Mouse (Mus musculus) left cerebral cortex, postnatal 25 days (tissue): ENCODE data around the gene Gm39115. TPM values are rescaled to one million over a fixed set of nuclear protein-coding genes. Genes with fewer than 3 reads are reported as not detected.
"Not testable (repeated sequence)": the region's sequence is repeated elsewhere in the genome, so short reads cannot be mapped to it uniquely, and the experiment has no call there.

ENCODE experiments used
- DNase-seq, 2 experiments: peaks; one replicate each; pipeline ENCODE4 v3.0.0; 2022; ENCODE audit warnings: low spot score in 2 of 2, mixed read lengths in 1 of 2
- intact Hi-C: fragments of 180-260 bp; cut with DNase I; formaldehyde crosslinking; loops from one replicate; pipeline ENCODE4 v1.15.1; 2025
- total RNA-seq, 2 experiments: library from RNA; stranded (reverse); gene quantifications; 2 replicates each; pipeline ENCODE4 v1.2.3; 2021

The Gm39115 gene
- total RNA-seq = not detected

DNA sequence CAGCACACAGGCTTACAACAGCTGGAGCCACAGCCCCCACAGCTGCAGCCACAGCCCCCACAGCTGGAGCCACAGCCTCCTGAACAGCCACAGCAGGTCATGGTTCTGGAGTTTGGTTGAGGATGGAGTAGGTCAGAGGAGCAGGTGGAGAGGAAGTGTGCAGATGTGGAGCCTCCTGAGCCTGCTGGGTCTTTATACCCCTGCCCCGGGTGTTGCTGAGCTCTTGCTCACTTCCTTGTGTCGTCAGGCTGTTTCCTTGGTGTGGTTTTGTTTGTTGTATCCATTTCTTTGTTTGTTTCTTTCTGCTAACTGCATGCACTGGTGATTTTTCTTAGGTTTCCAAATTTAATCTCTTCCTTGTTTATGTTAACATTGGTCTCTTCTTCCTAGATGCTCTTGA is at the start of gene Gm39115:
Gene Gm39115 (minus strand): TSS at position 101 of the 400 bp plus-strand sequence.
- intact Hi-C loops = not testable (repeated sequence)

DNA sequence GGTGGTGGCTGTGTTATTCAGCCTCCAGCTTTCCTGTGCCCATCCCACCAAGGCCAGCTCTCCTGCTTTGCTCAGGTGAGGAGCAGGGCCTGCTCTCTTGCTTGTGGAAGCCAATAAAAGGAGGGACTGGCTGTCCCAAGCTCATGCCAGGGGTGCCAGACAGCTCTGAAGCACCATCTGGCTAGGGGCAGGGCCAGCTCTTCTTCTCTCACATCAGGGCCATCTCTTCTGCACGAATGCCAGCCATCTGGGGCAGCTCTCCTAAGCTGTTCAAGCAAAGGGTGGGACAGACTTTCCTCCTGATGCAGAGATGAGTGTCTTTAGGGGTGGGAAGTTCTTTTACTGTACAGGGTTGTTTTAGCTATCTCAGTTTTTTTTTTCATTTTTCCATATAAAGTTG is 45.2 kb upstream of the Gm39115 start:
- no peak for DNase-seq
- intact Hi-C loops = no loop called here

More for the DNA sequence above, at the start of gene Gm39115:
- not testable (repeated sequence) for DNase-seq

DNA sequence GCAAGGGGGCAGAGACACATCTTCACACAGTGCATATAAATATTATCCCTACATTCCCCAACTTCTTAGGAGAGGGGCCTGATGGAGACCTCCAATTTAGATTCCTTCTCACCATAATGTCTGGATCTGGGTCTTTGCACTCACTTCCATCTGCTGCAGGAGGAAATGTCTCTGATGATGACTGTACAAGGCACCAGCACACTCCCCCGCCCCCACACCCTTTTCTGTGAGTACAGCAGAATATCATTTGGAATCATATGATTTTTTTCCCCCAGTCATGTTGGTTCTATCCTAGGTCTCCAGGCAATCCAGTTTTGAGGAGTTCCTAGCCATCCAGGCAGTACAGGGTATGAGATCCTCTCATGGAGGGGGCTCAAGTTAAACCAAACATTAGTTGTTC is 42.9 kb upstream of the Gm39115 start:
- DNase-seq = peak in 1 of 2 experiments; percentile 53
- intact Hi-C loops = no loop called here

DNA sequence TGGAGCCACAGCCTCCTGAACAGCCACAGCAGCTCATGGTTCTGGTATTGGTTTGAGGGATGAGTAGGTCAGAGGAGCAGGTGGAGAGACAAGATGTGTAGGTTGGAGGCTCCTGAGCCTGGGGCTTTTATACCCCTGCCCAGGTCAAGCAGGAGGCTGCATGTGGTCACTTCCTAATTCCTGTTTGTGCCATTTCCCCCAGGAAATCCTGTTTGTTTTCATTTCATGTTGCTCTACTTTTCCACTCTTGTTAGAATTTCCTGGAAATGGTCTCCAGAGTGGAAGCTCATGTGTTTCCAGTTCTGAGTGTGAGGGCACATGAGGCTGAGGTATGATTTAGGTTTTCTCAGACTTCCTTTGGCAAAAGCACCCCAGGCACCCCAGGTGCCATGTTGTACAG is 40.1 kb upstream of the Gm39115 start, which contains the start of gene Krtap5-2:
Gene Krtap5-2 (minus strand): TSS at position 101 of the 400 bp plus-strand sequence.
- intact Hi-C loops, DNase-seq: not testable (repeated sequence)

DNA sequence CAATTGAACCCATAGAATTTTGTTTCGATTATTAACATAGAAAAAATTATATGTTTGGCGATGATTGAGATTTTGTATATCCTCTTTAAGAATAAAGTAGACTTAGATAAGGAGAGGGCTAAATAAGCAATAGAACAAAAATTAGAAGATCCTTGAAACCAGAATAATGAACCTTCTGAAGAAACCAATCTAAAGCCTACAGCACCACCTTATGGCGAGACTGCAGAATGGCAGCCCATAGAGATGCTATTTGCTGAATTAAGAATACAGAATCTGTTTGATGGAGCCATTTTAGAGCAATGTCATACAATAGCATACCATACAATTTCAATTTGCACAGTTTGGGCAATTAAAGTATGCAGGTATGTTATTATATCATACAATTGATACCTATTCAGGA is 34.0 kb upstream of the Gm39115 start:
- DNase-seq = no peak
- intact Hi-C loops = loop anchor here (5.0 kb wide), 1 partner anchor 103 kb away; no protein-coding TSS in a partner anchor

DNA sequence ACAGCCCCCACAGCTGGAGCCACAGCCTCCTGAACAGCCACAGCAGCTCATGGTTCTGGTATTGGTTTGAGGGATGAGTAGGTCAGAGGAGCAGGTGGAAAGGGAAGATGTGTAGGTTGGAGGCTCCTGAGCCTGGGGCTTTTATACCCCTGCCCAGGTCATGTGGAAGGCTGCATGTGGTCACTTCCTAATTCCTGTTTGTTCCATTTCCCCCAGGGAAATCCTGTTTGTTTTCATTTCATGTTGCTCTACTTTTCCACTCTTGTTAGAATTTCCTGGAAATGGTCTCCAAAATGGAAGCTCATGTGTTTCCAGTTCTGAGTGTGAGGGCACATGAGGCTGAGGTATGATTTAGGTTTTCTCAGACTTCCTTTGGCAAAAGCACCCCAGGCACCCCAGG is 29.8 kb upstream of the Gm39115 start, which contains the start of gene Gm4553:
Gene Gm4553 (minus strand): TSS at position 101 of the 400 bp plus-strand sequence.
- intact Hi-C loops = loop anchor here (5.0 kb wide), 1 partner anchor 98 kb away; no protein-coding TSS in a partner anchor
- not testable (repeated sequence) for DNase-seq

DNA sequence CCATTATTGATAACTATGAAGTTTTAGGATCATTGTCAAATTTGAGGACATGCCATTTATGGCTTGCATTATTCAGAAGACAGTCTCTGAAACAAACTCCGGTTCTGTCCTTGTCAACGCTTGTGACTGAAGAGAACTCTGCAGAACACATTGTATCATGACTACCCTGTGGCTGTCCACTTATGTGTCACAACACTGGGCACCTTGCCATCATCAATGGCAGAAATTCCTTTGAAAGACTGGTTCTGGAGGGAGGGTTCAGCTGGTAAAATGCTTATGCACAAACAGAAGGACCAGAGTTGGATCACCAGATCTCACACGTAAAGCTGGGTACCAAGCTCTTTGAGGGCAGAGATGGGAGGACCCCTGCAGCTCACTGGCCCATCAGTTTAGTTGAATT is 23.5 kb upstream of the Gm39115 start:
- intact Hi-C loops = no loop called here
- no peak for DNase-seq

DNA sequence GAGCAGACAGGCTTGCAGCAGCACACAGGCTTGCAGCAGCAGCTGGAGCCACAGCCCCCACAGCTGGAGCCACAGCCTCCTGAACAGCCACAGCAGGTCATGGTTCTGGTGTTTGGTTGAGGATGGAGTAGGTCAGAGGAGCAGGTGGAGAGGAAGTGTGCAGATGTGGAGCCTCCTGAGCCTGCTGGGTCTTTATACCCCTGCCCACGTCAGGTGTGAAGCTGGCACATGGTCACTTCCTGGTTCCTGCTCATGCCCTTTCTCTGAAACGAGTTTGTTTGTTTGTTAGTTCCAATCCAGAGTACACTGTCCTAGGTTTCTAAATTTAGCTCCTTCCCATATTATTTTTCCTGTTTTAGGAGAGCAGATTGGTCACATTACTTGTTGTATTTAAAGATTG is 21.2 kb upstream of the Gm39115 start, which contains the start of gene Gm29735:
Gene Gm29735 (minus strand): TSS at position 101 of the 400 bp plus-strand sequence.
- intact Hi-C loops, DNase-seq: not testable (repeated sequence)

DNA sequence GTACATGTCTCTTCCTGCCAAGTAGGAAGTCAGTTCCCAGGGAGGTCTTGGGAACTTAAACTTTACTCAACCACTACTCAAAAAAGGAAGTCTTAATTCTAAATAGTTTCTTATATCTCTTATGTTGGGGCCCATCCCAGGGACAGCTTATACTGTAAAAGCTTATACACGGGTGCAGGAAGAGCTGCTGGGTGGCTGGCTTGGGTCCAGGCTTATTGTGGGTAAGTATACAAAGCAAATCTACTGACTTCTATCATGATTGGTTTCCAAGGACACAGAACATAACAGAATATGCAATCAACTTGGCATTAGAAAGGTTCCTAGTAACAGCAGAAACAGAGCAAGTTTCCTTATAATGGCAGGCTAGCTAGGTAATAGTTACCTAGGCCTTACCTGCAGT is 19.5 kb upstream of the Gm39115 start:
- intact Hi-C loops = no loop called here
- DNase-seq = no peak

DNA sequence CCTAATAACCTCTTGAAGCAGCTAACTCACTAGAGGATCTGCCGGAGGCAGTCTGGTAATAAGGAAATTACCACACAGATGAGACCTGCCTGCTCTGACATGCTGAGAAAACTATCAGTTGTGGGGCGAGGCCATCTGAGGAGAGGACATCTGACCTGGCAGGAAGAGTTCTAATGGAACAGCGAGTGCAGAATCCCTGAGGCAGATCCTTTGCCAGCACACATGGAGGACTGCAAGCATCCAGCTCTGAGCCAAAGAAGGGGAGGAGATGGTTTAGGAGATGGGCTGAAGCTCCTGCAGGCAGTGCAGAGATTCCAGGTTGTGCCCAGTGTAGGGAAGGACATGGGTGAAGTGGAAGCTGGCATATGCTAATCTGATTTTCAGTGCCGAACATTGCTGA is 16.4 kb upstream of the Gm39115 start:
- DNase-seq = no peak
- intact Hi-C loops = no loop called here

DNA sequence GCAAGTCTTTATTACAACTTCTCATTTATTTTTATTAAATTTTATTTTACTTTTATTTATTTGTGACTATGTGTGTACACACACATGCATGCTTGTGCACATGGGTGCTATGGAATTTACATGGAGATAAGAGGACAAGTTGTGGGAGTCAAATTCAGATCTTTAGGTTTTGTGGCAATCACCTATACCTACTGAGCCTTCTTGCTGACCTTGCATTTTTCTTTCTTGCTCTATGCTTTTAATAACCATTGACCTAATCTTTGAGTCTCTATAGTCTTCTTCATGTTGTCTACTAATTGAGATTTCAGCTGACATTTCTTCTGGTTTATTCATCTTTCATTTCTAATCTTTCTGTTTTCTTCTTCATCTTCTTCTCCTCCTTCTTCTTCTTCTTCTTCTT is 12.8 kb upstream of the Gm39115 start:
- intact Hi-C loops = no loop called here
- DNase-seq = no peak

DNA sequence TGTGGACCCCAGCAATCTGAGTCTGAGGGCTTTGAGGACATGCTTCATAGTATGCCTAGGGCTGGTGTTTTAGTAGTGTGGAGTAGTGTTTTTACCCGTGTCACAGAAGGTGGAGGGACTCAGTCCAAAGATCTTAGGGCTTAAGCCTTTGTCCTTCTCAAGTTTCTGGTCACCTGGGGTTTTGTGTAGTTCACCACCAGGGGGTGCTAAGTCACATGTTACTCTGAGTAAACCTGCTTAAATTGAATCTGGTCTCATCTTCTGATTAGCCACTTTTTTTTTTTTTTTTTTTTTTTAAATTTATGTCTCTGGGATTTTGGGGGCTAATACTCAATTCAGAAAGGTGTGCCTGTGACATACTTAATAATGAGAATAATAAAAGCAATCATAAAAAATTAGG is 10.2 kb upstream of the Gm39115 start:
- intact Hi-C loops = loop anchor here (2.0 kb wide), 1 partner anchor 103 kb away; no protein-coding TSS in a partner anchor
- peak; percentile 31 to 46 for DNase-seq

DNA sequence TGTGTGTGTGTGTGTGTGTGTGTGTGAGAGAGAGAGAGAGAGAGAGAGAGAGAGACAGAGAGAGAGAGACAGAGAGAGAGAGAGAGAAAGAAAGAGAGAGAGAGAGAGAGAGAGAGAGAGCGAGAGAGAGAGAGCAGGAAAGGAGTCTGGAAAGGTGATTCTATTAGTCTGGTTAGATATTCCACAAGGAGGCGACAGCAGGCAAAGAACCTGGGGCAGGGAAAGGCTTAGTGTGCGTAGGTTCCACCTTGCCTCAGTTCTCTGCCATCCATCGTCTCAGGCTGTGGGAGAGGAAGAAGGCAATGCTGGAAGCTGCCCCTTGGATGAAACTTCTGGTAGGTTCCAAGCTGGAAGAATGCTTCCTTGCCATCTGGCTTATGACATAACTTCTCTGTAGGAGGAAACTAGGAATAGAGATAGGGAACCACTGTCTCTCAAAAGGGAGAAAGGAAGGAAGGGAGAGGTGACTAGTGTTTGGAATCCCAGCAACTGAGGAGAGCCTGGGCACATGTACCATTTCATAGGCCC is 9.6 kb upstream of the Gm39115 start:
- peak in 1 of 2 experiments; percentile 68 for DNase-seq
- intact Hi-C loops = no loop called here

DNA sequence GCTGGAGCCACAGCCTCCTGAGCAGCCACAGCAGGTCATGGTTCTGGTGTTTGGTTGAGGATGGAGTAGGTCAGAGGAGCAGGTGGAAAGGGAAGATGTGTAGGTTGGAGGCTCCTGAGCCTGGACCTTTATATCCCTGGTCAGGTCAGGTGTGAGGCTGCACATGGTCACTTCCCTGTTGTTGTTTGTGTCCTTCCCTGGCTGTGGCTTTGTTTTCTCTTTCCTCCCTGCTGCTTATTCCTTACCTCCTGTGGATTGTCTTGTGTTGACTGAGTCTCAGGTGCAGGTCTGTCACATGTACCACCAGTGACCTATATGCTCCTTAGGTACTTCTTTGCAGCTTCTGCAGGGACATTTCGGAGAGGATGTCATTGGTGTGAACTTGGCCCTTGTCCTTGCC is 8.7 kb upstream of the Gm39115 start, which contains the start of gene Gm45337:
Gene Gm45337 (minus strand): TSS at position 101 of the 400 bp plus-strand sequence.
- intact Hi-C loops = no loop called here
- no peak for DNase-seq

DNA sequence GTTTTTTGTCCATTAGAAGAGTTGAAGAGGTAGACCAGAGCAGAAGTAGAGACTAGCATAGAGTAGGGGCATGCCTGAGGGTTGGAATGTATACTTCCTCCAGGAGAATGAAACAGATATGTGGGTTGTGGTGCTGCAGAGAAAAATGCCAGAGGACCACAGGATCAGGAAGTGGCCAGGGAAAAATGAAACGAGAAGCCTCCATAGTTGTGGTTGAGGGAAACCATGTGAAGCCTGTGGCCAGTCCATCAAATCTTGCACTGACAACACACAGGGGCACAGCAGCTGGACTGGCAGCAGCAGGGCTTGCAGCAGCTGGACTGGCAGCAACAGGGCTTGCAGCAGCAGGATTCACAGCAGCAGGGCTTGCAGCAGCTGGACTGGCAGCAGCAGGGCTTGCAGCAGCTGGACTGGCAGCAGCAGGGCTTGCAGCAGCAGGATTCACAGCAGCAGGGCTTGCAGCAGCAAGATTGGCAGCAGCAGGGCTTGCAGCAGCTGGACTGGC is 7.7 kb upstream of the Gm39115 start:
- intact Hi-C loops, DNase-seq: not testable (repeated sequence)

DNA sequence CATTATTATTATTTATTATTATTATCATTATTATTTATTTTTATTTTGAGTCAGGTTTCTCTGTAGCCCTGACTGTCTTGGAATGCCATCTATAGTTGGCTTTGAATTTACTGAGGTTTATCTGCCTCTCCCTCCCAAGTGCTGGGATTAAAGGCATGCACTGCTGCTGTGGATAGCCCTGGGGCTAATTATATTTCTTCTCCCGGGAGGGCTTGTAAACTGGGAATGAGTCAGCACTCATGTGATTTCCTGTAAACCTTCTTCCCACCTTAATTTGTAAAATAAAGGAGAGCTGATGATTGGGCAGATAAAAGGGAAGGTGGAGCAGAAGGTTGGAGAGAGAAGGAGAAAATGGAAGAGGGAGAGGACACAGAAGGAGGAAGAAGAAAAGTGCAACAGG is 4.9 kb upstream of the Gm39115 start:
- intact Hi-C loops = no loop called here
- DNase-seq = no peak

DNA sequence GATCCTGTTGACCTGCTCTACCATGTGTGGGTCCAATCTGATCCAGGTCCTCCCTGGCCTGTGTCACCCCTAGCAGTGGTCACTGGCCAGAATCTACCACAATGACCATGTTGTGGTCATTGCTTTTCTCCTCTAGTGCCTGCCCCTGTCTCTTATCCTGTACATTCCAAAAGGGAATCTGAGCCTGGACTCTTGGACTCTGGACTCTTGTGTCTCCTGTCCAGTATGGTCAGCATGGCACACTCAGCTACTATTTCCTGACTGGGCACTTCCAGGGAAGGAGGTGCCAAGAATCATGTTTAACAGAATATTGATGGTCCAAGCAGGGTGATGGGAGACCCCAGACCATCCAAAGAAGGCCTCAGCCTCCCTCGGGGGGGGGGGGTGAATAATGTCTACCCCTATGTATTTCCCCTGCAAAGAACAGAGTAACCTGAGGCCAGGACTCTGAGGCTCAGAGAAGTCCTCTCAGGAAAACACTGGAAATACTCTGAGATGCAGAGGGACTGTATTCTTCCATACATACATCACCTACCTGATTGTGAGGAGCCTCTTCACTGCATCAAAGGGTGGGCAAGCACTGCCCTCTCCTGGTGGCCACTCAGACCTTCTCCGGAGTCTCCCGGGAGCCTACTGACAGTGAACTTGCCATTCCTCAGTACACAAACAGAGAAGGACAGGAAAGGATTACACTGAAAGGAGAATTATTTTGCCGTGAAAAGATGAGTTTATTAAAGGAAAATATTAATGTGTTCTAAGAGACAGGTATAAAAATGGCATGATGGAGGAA is 1.4 kb downstream of the Gm39115 start:
- DNase-seq = peak; percentile 6 to 24
- intact Hi-C loops = no loop called here

DNA sequence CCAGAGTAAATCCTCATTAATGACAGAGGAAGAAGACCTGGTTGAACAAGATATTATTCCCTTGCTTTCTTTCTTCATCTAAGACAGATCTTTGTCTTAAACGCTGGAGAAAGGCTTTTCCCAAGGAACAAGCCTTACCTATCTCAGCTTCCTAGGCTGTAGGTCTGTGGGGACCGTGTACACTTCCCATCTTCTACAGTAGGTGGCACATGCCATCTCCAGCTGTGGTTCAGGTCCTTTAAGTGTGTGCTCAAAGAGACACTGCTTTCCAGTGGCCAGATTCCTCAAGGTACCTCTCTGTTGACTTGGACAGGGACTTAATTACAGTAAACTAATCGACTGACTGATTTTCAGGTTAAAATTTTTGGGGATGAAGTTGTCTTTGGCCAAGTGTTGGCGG is 7.0 kb downstream of the Gm39115 start:
- no peak for DNase-seq
- intact Hi-C loops = no loop called here

DNA sequence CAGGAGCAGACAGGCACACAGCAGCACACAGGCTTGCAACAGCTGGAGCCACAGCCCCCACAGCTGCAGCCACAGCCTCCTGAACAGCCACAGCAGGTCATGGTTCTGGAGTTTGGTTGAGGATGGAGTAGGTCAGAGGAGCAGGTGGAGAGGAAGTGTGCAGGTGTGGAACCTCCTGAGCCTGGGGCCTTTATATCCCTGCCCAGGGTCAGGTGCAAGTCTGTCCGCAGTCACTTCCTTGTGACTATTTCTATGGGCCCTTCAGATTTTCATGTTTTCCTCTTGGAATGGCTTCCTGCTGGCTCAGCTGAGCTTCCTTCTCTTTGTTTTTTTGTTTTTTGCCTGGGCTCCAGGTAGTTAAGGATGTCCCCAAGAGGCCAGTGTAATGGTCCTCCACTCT is 15.2 kb downstream of the Gm39115 start, which contains the start of gene Gm45618:
Gene Gm45618 (minus strand): TSS at position 101 of the 400 bp plus-strand sequence.
- intact Hi-C loops, DNase-seq: not testable (repeated sequence)

DNA sequence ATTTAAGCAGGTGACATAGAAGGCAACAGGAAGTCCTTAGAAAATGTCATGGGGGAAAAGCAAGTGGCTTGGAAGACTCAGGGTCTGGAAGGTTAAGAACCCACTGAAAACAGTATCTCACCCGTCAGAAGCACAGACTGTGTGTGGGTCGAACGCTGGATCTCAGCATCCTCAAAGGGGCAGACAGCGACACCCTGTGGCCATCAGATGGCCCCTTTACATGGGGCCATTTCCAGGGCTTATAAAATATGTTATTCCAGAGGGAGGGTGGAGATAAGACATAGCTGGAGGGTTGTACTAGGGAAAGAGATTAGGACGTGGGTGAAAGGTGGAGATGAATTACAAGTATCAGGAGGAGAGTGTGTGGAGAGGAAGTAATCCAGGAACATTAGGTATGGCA is 16.2 kb downstream of the Gm39115 start:
- intact Hi-C loops = no loop called here
- peak in 1 of 2 experiments; percentile 18 for DNase-seq
